Mouse (Mus musculus) layer of hippocampus, adult 18-20 months (tissue): ENCODE data around the gene Crhr2. TPM values are rescaled to one million over a fixed set of nuclear protein-coding genes. Genes with fewer than 3 reads are reported as not detected.
A peak's percentile ranks its signal among the peaks of the same experiment; 100 is the strongest.

Experiments
- DNase-seq, 2 experiments: peaks; one replicate each; pipeline ENCODE4 v3.0.0; 2022; ENCODE audit warnings: low spot score in 2 of 2
- total RNA-seq, 2 experiments: library from RNA; stranded (reverse); gene quantifications; 2 replicates each; pipeline ENCODE4 v1.2.3; 2021

The Crhr2 gene
- total RNA-seq, 2 experiments from 2014 or later = 2.3 to 4.9 TPM

DNA sequence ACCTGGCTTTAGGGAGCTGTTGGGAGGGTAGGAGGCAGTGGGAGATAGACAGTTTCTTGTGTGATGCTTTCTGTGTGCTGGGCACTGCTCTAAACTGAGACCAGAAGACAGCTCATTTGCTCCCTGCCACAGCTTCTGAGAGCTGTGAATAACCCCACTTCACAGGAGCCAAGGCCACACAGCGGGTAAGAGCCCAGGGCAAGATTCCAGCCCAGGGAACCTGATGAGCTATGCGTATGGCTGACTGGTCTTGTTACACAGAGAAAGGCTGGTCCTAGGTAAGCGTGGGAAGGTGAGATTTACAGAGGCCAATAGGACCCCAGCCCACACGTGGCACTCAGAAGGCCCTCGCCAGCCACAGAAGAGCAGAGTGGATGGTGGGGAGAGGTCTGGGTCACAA lies 6.2 kb downstream of the Crhr2 start:
- DNase-seq = no peak

DNA sequence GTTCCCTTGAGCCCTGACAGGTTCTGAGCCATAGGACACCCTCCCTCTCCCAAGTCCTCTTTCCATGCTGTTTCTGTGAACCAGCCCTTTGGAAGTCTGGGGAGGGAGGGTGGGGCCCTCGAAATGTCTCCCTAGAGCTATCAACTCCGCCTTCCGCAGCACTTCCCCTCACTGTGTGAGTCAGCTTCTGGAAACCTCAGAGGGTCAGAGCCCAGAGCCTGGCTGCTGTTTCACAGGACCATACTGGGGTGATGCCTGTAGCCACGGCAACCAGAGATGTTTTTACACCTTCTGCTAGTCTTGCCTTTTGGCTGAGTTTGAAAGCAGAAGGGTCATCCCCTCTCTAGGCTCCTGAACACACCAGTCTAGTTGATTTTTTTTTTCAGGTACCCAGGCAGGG lies 9.8 kb downstream of the Crhr2 start:
- DNase-seq = no peak

DNA sequence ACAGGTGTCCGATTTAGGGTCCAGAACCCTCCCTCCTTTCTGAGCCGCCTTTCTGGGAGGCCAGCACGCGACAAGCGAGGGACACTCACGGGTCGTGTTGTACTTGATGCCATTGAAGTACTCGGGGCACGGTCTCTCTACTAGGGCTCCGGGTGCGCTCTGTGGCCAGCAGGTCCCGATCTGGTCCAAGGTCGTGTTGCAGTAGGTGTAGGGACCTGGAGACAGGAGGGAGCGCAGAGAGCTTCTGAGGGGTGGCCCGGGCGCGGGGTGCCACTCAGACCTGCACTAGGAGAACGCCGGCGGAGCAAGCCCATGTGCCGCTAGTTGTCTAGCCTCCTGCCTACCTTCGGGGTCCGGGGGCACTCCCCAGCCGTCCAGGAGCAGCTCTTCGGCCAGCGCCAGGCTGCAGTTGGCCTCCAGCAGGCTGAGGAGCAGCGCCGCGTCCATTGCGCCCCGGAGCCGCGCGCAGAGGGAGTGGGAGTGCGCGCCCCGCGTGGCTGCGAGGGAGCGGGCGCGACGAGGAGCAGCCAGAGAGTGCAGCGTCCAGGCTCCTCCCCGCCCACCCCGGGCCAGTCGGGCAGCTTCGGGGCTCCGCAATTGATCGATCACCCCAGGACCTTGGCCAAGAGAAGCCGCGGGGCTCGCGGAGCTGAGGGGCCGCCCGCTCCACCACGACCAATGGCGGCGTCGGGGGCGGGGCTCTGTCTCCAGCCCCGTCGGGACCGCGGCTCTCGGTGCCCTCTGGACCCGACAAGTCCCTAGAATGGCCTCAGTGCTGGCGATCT lies 15.3 kb downstream of the Crhr2 start:
- no peak for DNase-seq

DNA sequence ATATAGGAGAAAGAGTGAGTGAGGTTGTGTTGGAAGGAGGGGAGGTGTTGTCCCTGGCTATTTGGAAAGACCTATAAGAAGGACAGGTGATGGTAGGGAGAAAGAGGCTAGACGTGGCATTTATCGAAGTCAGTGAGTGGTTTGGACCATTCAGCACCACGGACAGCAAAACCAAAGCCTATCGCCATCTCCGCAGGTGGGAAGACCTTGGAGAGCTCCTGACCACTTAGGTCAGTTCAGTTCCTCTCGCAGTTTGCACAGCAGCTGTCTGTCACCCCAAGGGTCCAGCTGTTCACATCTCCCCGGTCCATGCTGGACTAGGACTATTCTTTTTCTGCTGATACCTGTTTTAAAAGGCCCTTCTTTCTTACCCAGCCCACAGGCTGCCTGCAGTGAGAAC lies 24.5 kb downstream of the Crhr2 start:
- no peak for DNase-seq

DNA sequence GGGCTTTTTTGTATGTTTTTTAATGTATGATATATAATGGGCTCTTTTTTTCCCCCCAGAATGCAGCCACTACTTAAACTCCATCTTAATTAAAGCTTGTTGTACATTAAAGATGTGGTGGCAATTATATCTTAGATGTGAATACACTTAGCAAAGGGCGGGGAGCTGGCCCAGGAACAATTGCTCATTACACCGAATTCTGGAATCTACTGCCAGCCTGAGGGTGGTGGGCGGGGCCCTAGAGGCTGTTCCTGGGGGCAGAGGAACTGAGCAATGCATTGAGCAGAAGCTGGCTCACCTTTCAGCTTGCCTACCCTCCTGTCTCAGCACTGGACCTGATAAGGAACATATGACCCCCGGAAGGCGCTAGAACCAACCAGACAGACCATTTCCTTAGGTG lies 34.2 kb downstream of the Crhr2 start:
- DNase-seq = no peak

DNA sequence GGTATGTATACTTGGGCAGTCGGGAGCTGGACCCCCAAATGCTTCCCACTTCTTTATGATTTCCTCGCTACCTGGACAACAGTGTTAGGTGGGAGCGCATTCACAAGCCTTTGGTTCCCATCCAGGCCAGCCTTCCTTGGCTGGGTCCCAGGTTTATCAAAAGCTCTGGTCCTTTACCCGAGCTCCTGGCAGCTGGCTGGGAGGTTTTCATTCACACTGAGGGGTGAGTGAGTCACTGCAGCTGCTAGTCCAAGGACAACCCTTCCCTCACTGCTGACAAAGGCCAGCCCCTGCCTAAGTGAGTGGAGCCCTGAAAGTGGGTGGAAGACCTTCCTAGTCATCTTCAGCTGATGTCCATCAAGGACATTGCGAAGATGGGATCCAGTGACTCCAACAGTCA lies 34.8 kb downstream of the Crhr2 start:
- DNase-seq = no peak

DNA sequence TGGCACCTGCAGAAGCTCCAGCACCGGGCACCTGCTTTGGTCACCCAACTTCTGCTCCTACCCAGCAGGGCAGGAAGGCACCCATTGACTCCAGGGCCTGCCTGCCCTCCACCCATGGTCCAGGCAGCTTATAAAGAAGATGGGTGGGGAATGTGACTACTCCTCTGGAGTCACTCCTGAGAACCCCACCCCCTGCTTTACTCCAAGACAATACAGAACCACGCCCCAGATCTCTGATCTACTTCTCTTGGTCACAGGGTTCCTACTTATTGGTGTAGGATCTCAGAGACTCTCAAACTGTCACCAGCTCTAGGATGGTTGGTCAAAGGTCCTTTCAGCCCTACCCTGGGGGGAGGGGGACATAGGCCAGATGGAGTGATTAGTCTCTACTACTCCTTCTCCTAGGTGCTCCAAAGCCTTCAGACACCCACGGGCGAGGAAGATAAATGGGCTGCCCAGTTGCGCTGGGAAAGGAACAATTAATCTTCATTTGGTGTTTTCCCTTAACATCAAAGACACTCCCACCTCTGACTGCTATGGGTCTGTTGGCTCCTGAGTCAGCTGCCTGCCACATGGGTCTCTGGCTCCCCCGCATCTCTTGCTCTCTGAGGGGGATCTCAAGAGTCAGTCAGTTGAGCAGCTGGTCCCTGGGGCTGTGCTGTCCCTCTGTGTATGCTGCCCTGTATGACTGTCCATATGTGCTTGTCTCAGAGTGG lies 39.2 kb downstream of the Crhr2 start:
- DNase-seq = no peak

DNA sequence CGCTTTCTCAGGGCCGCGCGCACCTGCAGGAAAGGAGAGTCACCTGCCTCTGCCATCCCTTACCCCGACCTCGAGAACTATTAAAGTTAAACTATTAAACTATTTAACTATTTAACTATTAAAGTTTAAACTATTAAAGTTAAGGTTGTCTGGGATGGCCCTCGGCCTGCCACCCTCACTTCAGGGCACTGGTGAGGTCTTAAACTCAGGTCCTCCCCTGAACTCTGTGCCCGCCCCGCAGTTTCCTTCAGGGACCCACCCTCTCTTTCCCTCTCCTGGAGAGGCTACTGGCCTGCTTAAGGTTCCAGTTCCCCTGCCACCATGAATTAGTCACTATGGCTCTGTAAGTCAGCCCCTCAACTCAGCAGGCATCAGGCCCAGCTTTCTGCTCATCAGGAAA lies 41.4 kb downstream of the Crhr2 start:
- DNase-seq = no peak

DNA sequence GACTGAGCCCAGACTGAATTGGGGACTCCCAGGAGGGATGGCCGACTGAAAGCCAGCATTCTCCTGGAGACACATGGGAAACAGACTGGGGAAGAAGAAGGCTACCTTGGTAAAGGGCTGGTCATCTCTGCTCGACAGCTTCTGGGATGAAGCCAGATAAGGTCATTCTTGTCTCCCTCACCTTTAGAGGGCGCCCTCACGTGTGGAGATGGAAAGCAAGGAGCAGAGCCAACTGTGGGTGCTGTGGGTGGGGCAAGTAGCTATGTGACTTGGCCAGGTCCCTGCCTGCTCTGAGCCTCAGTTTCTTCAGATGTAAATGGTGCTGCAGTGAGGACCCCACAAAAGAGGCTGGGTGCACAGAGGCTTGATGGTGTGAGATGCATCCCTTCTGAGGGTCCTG lies 42.2 kb downstream of the Crhr2 start:
- no peak for DNase-seq

DNA sequence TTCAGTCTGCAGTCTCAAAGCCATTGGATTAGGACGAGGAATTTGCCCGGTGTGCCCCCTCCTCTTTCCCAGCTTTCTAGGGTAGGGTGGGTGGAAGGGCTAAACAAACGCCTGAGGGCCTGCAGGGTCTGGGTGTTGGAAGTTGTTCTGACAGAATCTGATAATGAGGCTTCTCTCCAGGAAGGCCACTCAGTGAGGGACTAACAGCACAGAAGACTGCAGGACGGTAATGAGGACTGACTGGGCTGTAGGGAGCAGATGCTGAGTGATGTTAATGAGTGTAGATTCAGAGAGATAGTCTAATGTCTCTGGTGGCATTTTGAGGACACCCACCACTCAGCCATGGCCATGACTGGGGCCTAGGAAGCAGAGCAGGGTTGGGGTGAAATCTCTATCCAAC lies 45.5 kb downstream of the Crhr2 start:
- no peak for DNase-seq

DNA sequence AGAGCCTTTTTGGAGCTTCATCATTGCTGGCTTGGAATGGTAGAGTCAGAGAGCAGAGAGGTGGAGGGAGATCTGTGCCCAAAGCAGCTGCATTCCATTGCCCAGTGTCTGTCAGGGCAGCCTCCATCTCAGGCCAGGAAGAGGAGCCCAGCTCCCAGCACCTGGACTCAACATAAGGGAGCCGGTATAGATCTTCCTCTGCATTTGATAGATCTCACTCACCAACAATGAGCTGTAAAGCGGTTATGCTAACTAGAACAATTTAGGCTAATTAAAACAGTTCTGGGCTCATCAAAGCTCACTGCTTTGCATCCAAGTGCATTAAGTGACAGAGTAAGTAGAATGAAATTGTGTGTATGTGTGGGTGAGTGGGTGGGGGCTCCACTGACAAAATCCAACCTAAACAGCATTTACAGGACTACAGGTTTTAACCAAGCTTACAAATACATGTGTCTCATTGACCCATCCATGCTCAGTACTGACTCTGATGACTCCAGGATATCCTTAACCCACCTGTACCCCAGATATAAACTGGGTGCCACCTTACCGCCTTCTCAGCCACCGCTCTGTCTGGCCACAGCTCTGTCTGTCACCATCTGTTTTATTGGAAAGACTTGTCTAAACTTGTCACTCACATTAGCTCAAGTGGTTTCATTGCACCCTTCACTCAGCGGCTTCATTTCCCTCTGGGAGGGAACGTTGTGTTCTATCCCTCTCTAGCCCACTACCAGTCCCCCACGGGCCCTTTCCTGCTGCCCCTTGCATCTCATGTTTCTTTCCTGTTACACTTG lies 50.4 kb downstream of the Crhr2 start:
- no peak for DNase-seq

DNA sequence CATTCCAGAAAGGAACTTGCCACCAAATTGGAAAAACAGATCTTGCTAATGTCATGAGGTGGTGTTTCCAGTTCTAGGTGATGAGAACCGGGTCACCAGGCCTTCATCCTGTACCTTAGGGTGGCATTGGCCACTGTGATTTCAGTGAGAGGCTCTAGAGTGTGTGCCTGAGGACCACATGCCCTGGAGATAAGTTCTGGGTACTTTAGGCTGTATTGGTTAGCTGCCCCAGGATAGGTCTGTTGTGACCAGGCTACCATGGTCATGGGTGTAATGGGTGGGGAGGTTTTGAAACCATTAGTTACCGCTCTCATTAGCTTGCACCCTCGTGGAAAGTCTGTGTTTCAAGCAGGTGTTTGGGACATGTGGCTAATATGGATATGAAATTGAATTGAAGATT lies 51.4 kb downstream of the Crhr2 start:
- DNase-seq = no peak

DNA sequence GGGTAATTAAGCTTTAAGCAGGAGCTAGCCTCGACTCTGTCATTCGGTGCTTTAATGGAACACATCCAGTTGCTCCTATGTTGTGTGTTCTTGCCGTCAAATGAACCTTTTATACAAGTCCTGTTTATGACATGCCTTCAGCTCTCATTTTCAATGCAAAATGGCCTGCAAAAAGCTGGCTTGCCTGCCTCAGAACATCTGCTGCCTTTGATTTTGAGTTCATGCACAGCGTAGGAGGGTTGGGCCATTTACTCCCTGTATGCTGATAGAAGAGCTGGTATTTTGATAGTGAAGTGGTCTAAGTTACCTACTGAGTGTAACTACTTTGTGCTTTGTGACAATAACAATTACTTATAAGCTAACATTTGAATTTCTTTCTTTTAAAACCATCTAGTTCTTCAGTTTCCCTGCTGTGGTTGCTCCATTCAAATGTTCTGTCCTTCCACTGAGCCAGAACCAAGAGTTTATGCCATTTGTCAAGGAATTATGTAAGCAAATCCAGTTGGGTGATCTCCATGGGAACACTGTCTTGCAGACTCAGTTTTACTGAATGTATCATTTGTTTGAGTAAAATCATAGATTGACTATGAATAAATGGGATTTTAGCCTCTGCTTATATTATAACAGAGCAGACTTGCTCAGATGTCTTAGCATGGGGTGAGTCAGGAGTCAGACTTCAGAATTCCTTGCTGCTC lies 56.1 kb downstream of the Crhr2 start:
- peak; percentile 40 to 67 for DNase-seq

DNA sequence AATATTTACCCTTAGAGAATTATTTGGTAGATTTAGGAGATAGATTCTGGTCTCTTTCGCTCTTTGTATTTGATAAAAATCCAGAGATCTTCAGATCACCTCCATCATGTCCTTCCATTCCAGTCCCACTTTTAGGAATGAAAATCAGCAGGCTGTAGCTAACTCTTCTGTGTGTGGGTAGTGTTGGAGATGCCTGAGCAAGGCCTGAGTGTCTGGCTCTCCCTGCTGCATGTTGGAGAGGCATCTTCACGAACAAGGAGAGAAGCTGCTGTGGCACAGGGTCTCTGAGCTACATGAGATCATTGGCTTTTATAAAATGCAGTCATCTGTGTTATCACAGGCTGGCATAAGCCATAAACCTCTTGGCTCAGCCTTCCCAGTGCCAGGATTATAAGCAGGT lies 66.9 kb downstream of the Crhr2 start:
- no peak for DNase-seq

DNA sequence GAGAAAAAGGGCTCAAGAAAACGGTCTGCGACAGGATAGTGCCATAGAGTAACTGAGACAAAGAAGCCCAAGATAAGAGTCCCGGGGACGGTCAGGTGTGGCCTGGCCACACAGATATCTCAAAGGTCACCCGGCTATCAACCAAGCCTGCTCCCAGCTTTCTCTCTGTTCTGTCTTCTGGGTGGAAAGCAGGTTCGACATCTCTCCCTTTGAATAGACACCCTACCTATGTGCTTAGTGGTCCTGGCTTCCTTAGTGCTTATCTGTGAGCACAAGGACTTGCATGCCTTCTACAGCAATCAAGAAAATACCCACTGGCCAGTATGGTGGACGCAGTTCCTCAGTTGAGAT lies 68.4 kb downstream of the Crhr2 start:
- DNase-seq = no peak

DNA sequence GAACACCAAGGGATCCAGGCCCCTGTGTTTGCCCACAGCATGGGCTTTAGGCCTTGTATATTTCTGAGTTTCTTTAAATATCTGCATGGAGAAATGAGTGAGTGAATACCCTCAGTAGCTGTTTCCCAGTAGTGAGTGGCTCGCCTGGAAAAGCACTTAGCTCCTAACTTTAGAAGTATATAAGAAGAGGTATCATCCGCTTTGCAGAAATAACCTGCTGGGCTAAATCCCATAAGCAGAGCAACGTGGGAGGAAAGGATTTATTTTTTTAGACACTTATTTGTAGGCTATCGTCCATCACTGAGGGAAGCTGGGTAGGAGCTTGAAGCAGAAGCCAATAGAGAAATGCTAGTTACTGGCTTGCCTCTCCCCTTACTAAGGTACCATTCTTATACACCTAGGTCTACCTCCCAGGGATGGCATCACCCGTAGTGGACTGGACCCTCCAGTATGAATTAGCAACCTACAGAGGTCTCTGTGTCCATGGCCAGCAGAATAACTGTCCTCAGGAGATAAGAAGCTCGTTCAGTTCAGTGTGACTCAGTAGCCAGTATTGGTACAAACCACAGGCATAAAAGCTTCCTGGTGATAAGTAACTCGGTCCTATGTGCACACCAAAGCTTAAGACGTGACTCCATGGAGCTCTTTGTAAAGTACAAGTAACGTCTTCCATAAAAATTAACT lies 68.9 kb downstream of the Crhr2 start:
- no peak for DNase-seq

DNA sequence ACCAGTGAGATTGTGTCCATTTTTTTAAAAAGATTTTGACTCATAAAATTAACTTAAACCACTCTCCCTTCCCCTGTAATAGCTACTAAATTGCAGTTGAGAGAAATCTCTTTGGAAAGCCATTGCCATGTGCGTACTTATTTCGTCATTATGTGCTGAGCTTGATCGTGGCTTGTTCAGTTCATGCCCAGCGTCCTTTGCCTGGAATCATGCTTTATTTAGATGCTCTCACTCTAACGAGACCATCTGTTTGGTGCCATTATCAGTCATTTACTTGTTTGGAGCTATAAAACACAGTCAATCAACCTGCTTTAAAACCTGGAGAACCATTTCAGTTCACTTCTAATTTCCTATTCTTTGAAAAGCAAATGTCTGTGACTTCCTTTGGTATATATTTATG lies 70.6 kb downstream of the Crhr2 start:
- DNase-seq = peak in 1 of 2 experiments; percentile 61

DNA sequence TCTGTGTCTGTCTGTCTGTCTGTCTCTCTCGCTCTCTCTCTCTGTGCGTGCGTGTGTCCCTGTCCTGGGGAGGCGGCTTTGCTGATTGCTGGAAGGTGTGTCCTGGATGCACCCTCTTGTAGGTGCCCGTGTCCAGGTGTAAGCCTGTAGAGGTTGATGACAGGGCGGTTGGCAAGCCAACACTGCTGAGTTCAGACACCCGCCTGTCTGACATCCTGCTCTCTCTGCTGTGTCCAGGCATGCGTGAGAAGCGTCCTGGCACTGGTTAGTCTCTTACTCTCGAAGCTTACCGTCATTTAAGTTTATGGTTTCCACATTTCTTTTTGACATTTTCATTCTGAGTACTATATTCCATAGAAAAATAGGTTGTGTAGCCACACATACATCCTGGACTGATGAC lies 71.5 kb downstream of the Crhr2 start:
- DNase-seq = no peak

DNA sequence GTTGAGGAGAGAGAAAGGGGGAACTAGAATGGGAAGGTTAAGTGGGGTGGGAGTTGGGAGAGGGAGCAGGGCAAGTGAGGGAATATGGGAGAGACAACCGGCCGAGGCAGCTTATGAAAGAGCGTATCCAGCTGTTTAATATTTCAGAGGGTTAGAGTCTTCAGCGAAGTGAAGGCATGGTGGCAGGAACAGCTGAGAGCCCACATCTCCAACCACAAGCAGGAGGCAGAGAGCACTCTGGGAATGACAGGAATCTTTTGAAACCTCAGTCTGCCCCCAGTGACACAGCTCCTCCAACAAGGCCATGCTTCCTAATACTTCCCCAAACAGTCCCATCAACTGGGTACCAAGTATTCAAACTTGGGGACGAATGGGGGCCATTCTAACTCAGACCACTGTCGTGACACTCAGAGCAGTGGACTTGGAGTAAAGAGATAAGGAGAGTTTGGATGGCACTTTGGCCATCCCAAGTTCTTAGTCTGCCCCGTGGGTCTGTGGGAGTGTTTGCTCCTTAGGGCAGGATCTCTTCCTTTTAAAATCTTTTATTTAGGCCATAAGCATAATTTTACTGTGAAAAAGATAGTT lies 72.5 kb downstream of the Crhr2 start:
- DNase-seq = no peak

DNA sequence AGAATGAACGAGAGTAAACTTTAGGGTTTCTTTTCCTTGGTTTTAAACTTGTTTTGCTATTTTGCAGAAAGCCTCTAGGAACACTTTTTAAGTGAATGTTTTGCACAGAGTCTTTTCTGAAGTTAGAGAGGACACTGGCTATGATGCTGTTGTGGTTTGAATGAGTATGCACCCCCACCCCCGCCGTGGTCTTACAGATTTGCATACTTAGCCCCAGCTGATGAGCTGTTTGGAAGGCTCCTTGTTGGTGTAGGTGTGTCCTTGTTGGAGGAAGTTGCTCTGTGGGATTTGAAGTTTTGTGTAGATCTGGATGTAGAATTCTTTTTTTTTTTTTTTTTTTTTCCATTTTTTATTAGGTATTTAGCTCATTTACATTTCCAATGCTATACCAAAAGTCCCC lies 75.4 kb downstream of the Crhr2 start:
- no peak for DNase-seq

DNA sequence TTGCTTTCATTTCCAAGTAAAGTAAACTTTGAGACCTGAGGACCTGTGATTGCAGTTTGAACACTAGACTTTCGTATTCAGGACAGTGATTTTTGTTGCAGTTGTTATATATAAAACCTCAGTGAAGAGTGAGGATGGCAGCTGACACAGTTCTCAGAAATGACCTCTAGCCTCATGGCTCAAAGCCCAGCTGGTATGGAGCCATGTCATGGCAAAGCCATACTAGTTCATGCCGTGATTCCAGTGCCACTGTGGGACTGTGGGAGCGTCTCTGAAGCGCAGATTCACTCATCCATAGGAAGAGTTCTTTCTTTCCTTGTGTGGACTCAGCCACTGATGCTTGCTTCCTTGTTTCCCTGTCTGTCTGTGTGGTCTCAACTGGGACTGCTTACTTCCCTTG lies 78.3 kb downstream of the Crhr2 start:
- no peak for DNase-seq
